Mouse (Mus musculus) T-helper 17 cell (primary cell): ENCODE results near the gene Tas2r134.

Source experiments
- in situ Hi-C, 2 experiments: fragments of 300-600 bp; cut with MboI, MseI; formaldehyde crosslinking; loops; 1 replicate in 1 of 2; 2 replicates in 1 of 2; pipeline ENCODE4 v1.15.1; 2025; ENCODE audit warnings: high pct_unique_total_duplicates in 2 of 2

Gene Tas2r134

GRCm38 (mm10) chr2:51627211-51627610, at the start of gene Tas2r134:
TSS of gene Tas2r134 (plus strand) at chr2:51627511.
- in situ Hi-C loops, result no loop called here

GRCm38 (mm10) chr2:51579767-51580166, 47.5 kb upstream of the Tas2r134 start:
- in situ Hi-C loops, result no loop called here

- in situ Hi-C loops, result no loop called here
Measured at GRCm38 (mm10) chr2:51584050-51585046, 43.0 kb upstream of the Tas2r134 start.

- in situ Hi-C loops, result no loop called here
Measured at GRCm38 (mm10) chr2:51588336-51588735, 39.0 kb upstream of the Tas2r134 start.

- in situ Hi-C loops, result no loop called here
Measured at GRCm38 (mm10) chr2:51588895-51589294, 38.4 kb upstream of the Tas2r134 start.

GRCm38 (mm10) chr2:51589627-51590026, 37.7 kb upstream of the Tas2r134 start:
- in situ Hi-C loops, result no loop called here

- in situ Hi-C loops, result no loop called here
Measured at GRCm38 (mm10) chr2:51590308-51590707, 37.0 kb upstream of the Tas2r134 start.

- in situ Hi-C loops, result no loop called here
Measured at GRCm38 (mm10) chr2:51592157-51592556, 35.2 kb upstream of the Tas2r134 start.

- in situ Hi-C loops, result no loop called here
Measured at GRCm38 (mm10) chr2:51599473-51600201, 27.7 kb upstream of the Tas2r134 start.

GRCm38 (mm10) chr2:51600202-51600487, 27.2 kb upstream of the Tas2r134 start:
- in situ Hi-C loops, result no loop called here

- in situ Hi-C loops, result no loop called here
Measured at GRCm38 (mm10) chr2:51600873-51601272, 26.4 kb upstream of the Tas2r134 start.

- in situ Hi-C loops, result no loop called here
Measured at GRCm38 (mm10) chr2:51610305-51610704, 17.0 kb upstream of the Tas2r134 start.

- in situ Hi-C loops, result no loop called here
Measured at GRCm38 (mm10) chr2:51610897-51611296, 16.4 kb upstream of the Tas2r134 start.

- in situ Hi-C loops, result no loop called here
Measured at GRCm38 (mm10) chr2:51613716-51614115, 13.6 kb upstream of the Tas2r134 start.

- in situ Hi-C loops, result no loop called here
Measured at GRCm38 (mm10) chr2:51621931-51622330, 5.4 kb upstream of the Tas2r134 start.

- in situ Hi-C loops, result no loop called here
Measured at GRCm38 (mm10) chr2:51626007-51626406, 1.3 kb upstream of the Tas2r134 start.

- in situ Hi-C loops, result no loop called here
Measured at GRCm38 (mm10) chr2:51631428-51631827, 4.1 kb downstream of the Tas2r134 start.

- in situ Hi-C loops, result no loop called here
Measured at GRCm38 (mm10) chr2:51637681-51638080, 10.4 kb downstream of the Tas2r134 start.

- in situ Hi-C loops, result no loop called here
Measured at GRCm38 (mm10) chr2:51641635-51642034, 14.3 kb downstream of the Tas2r134 start.

GRCm38 (mm10) chr2:51643244-51644139, 16.2 kb downstream of the Tas2r134 start:
- in situ Hi-C loops, result no loop called here

- in situ Hi-C loops, result no loop called here
Measured at GRCm38 (mm10) chr2:51647972-51648371, 20.7 kb downstream of the Tas2r134 start.

GRCm38 (mm10) chr2:51649887-51650286, 22.6 kb downstream of the Tas2r134 start:
- in situ Hi-C loops, result loop anchor here in 1 of 2 experiments (10.0 kb wide), 1 partner anchor 955 kb away; no protein-coding TSS in a partner anchor
